Mouse (Mus musculus): Measurements from ENCODE around the gene Neurl2. TPM values are rescaled to one million over a fixed set of nuclear protein-coding genes. Genes with fewer than 3 reads are reported as not detected.
A peak's percentile ranks its signal among the peaks of the same experiment; 100 is the strongest.

Neurl2 gene
- polyA plus RNA-seq, 1 experiment = 31.7 TPM

DNA sequence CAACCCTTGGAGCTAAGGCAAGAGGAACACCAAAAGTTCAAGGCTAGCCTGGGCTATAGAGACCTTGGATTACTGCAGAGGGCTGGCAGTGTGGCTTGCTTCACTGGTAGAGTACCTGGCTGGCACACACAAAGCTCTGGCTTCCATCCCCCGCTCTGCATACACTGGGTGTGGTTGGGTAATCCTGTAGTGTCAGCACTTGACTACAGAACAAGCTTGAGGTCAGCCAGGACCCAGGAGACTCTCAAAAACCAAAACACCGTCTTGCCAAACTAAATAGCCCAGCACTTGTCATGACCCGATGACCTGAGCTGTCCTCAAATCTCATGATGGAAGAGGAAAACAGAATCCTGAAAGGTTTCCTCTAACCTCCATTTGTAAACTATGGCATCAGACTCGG, 42.8 kb downstream of the Neurl2 start:
- peaks cover 18% of the 10 kb centered on the region for H3K36me3 ChIP-seq (ENCODE audit: control insufficient read depth, insufficient read depth, low read length)
- no peak overlapping the region for H3K27ac ChIP-seq (ENCODE audit: control insufficient read depth, insufficient read depth, low read length)
- no peaks in the 10 kb centered on the region for H3K27me3 ChIP-seq (ENCODE audit: control insufficient read depth, insufficient read depth, low read length)
- no peak overlapping the region for H3K4me3 ChIP-seq (ENCODE audit: control insufficient read depth, insufficient read depth, low read length)
- no peak for DNase-seq
- peaks cover 8% of the 10 kb centered on the region for H3K4me1 ChIP-seq (replicated peaks; ENCODE audit: control insufficient read depth, insufficient read depth, low read length)
- 93% methylated on average over 4 of the region's 4 CpGs for WGBS
- TF ChIP-seq POLR2A (IDR thresholded peaks at IDR 0.05; ENCODE audit: control insufficient read depth, extremely low read depth, insufficient read depth, low read length, poor library complexity) (no peak), CTCF (IDR thresholded peaks at IDR 0.05; ENCODE audit: borderline replicate concordance, control insufficient read depth, extremely low read depth, insufficient read depth, low read length, poor library complexity) (no peak)

DNA sequence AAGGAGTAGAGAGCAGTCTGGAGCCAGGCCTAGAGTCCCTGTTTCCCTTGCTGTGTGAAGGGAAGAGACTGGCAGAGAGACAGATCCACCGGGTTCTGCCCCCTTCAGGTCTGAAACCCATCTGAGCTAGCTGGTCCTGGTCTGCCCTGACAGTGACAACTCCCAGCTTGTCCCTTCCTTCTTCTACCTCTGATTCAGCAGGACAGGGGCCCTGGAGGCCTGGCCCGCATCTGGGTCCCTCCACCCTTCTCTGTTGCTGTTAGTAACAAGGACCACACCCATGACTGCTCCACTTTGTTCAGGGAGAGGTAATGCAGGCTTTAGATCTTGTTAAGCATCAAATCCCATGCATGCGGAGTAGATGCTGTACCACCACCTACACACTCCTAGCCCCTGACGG, 44.8 kb downstream of the Neurl2 start:
- WGBS = 93% methylated on average over 4 of the region's 4 CpGs
- TF ChIP-seq POLR2A (IDR thresholded peaks at IDR 0.05; ENCODE audit: control insufficient read depth, extremely low read depth, insufficient read depth, low read length, poor library complexity) (no peak), CTCF (IDR thresholded peaks at IDR 0.05; ENCODE audit: borderline replicate concordance, control insufficient read depth, extremely low read depth, insufficient read depth, low read length, poor library complexity) (no peak)
- 0 out of 2 replicates have a peak, but pooled peaks cover 8% of the 10 kb centered on the region for H3K36me3 ChIP-seq (ENCODE audit: control insufficient read depth, insufficient read depth, low read length)
- no peak for DNase-seq
- H3K27me3 ChIP-seq (ENCODE audit: control insufficient read depth, insufficient read depth, low read length) = no peaks in the 10 kb centered on the region
- H3K4me3 ChIP-seq (ENCODE audit: control insufficient read depth, insufficient read depth, low read length) = no peak overlapping the region
- H3K27ac ChIP-seq (ENCODE audit: control insufficient read depth, insufficient read depth, low read length) = no peak overlapping the region
- peaks cover 8% of the 10 kb centered on the region for H3K4me1 ChIP-seq (replicated peaks; ENCODE audit: control insufficient read depth, insufficient read depth, low read length)

DNA sequence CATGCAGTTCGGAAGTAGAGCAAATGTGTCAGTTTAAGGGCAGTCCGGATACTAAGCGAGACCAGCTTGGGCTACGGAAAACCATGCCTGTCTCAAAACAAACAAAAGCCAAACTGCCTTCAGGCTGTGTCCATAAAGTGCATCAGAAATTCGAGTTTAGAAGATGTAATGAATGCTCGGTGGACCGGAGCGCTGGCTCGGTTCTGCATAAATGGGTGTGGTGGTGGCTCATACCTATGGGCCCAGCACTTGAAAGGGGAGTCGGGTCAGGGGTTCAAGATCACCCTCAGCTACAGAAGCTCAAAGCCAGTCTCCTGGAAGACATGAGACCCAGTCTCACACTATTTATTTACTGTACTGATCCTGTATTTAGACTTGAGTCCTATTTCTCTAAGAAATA, 45.5 kb downstream of the Neurl2 start:
- Histone ChIP-seq H3K27me3 (ENCODE audit: control insufficient read depth, insufficient read depth, low read length) (no peaks in the 10 kb centered on the region), H3K4me1 (replicated peaks; ENCODE audit: control insufficient read depth, insufficient read depth, low read length) (peaks cover 8% of the 10 kb centered on the region), H3K27ac (ENCODE audit: control insufficient read depth, insufficient read depth, low read length) (no peak overlapping the region), H3K36me3 (ENCODE audit: control insufficient read depth, insufficient read depth, low read length) (0 out of 2 replicates have a peak, but pooled peaks cover 8% of the 10 kb centered on the region), H3K4me3 (ENCODE audit: control insufficient read depth, insufficient read depth, low read length) (no peak overlapping the region)
- DNase-seq = no peak
- 89% methylated on average over 10 of the region's 10 CpGs for WGBS
- TF ChIP-seq POLR2A (IDR thresholded peaks at IDR 0.05; ENCODE audit: control insufficient read depth, extremely low read depth, insufficient read depth, low read length, poor library complexity) (no peak), CTCF (IDR thresholded peaks at IDR 0.05; ENCODE audit: borderline replicate concordance, control insufficient read depth, extremely low read depth, insufficient read depth, low read length, poor library complexity) (no peak)

DNA sequence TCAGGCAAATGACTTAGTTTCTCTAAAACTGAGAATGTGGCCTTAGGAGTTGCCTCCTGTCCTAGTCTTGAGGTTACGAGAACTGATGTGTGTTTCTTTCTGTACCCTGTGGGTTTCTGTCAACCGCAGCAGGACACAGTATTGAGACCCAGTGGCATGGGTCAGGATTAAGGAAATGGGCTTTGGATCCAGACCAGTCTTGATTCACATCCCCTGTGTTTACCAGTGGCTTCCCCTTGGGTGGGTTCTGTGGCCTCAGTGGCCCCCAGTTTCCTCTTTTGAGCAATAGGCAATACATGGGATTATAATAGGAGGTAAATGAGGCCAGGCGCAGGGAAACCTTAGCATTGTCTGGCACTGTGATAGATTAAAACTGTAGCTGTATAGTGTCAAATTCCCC, 46.2 kb downstream of the Neurl2 start:
- no peak overlapping the region for H3K4me3 ChIP-seq (ENCODE audit: control insufficient read depth, insufficient read depth, low read length)
- H3K36me3 ChIP-seq (ENCODE audit: control insufficient read depth, insufficient read depth, low read length) = 0 out of 2 replicates have a peak, but pooled peaks cover 4% of the 10 kb centered on the region
- peaks cover 8% of the 10 kb centered on the region for H3K4me1 ChIP-seq (replicated peaks; ENCODE audit: control insufficient read depth, insufficient read depth, low read length)
- H3K27ac ChIP-seq (ENCODE audit: control insufficient read depth, insufficient read depth, low read length) = no peak overlapping the region
- no peak for DNase-seq
- no peaks in the 10 kb centered on the region for H3K27me3 ChIP-seq (ENCODE audit: control insufficient read depth, insufficient read depth, low read length)
- TF ChIP-seq POLR2A (IDR thresholded peaks at IDR 0.05; ENCODE audit: control insufficient read depth, extremely low read depth, insufficient read depth, low read length, poor library complexity) = no peak
- TF ChIP-seq CTCF (IDR thresholded peaks at IDR 0.05; ENCODE audit: borderline replicate concordance, control insufficient read depth, extremely low read depth, insufficient read depth, low read length, poor library complexity) = no peak
- 66% methylated on average over 3 of the region's 3 CpGs for WGBS

DNA sequence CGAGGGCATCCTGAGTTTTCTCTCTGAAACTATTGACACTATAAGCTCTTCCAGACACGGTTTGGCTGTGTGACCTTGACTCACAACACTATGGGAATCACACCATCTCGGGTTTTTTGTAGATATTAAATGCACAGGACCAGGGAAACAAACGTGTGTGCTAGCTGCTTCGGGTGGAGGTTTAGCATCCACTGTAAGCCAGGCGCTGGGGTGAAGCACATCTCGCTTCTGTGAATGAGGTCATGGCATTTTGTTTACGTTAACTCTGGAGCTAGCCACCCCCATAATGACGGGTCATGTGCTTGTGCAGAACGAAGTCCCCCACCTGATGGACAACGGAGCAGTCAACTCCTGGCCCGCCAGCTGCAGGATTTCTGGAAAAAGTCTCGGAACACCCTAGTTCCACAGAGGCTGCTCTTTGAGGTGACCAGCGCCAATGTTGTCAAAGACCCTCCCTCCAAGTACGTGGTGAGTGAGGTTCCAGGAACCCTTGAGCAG, 46.8 kb downstream of the Neurl2 start:
- Histone ChIP-seq H3K27ac (ENCODE audit: control insufficient read depth, insufficient read depth, low read length) (no peak overlapping the region), H3K27me3 (ENCODE audit: control insufficient read depth, insufficient read depth, low read length) (no peaks in the 10 kb centered on the region), H3K36me3 (ENCODE audit: control insufficient read depth, insufficient read depth, low read length) (no peaks in the 10 kb centered on the region), H3K4me1 (replicated peaks; ENCODE audit: control insufficient read depth, insufficient read depth, low read length) (peaks cover 8% of the 10 kb centered on the region), H3K4me3 (ENCODE audit: control insufficient read depth, insufficient read depth, low read length) (peak overlapping the region; percentile 75)
- no peak for DNase-seq
- TF ChIP-seq POLR2A (IDR thresholded peaks at IDR 0.05; ENCODE audit: control insufficient read depth, extremely low read depth, insufficient read depth, low read length, poor library complexity) (no peak), CTCF (IDR thresholded peaks at IDR 0.05; ENCODE audit: borderline replicate concordance, control insufficient read depth, extremely low read depth, insufficient read depth, low read length, poor library complexity) (no peak)
- 30% methylated on average over 15 of the region's 15 CpGs for WGBS

DNA sequence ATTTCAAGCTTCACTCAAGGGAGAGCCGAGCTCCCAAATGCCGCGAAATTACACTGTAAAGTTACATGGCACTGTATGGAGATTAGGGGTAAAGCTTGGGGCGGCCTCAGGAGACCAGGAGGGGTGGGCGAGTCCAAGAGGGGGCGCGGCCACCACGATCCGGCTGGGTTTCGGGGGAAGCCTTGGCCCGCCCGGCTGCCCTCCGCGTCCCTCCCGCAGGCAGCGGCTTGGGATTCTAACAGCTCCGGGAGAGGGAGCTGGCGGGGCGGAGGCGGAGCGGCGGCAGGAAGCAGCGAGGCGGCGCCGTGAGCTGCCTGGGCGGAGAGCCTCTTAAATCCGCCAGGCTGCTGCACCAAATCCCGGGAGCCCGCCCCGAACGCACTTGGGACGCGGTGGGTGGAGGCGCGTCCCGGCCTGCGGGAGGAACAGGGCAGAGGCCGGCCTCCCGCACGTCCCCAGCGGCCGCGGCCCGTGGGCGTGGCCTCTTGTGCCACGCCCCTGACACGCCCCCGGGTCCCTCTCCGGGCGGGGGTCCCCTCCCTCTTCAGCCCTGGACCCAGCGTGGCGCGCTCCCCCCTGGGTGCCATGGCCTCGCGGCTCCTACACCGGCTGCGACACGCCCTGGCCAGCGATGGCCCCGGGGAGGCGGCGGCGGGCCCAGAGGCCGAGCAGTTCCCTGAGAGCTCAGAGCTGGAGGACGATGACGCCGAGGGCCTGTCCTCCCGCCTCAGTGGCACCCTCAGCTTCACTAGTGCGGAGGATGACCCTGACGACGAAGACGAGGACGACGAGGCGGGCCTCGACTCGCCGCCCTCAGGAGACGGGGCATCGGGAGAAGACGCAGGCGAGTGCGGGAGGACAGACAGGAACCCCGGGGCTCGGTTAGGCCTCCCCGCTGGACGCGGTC, 47.5 kb downstream of the Neurl2 start, which contains the start of gene Snx21:
Gene Snx21 (plus strand): TSS at position 343 of the 907 bp plus-strand sequence.
- TF ChIP-seq CTCF (IDR thresholded peaks at IDR 0.05; ENCODE audit: borderline replicate concordance, control insufficient read depth, extremely low read depth, insufficient read depth, low read length, poor library complexity) = no peak; the same call in 1 of the 2 replicates
- no peak for TF ChIP-seq POLR2A (IDR thresholded peaks at IDR 0.05; ENCODE audit: control insufficient read depth, extremely low read depth, insufficient read depth, low read length, poor library complexity)
- peaks cover 8% of the 10 kb centered on the region for H3K4me1 ChIP-seq (replicated peaks; ENCODE audit: control insufficient read depth, insufficient read depth, low read length)
- peak; percentile 61 for DNase-seq
- H3K36me3 ChIP-seq (ENCODE audit: control insufficient read depth, insufficient read depth, low read length) = no peaks in the 10 kb centered on the region
- no peak within 1 kb of the TSS for H3K27ac ChIP-seq (ENCODE audit: control insufficient read depth, insufficient read depth, low read length)
- H3K4me3 ChIP-seq (ENCODE audit: control insufficient read depth, insufficient read depth, low read length) = peak within 1 kb of the TSS; percentile 75
- under 1% methylated on average over 88 of the region's 89 CpGs for WGBS
- no peaks in the 10 kb centered on the region for H3K27me3 ChIP-seq (ENCODE audit: control insufficient read depth, insufficient read depth, low read length)
